Comparison of ENCODE assay signal across 8 mouse cellular contexts in genomic region chr16:50429692-50430514, GRCm38 (mm10). TPM values are rescaled to one million over a fixed set of nuclear protein-coding genes. Genes with fewer than 3 reads are reported as not detected.
DNase-seq lines count a peak whose midpoint lies in the region; ATAC-seq and TF ChIP-seq lines count a peak whose summit lies in the region.

No protein-coding gene starts in this region.

- H3K9me3 ChIP-seq in embryonic facial prominence, embryonic 13.5 days = no peaks in the 10 kb centered on the region
- no peaks in the 10 kb centered on the region for H3K9me3 ChIP-seq in heart, embryonic 14.5 days (ENCODE audit: control insufficient read depth, low read length)
- no peaks in the 10 kb centered on the region for H3K9me3 ChIP-seq in neural tube, embryonic 15.5 days (replicated peaks)

- peak; percentile 19 for DNase-seq in CD4-positive helper T cell, adult 2 months (ENCODE audit: low read depth, low spot score)
- DNase-seq in adrenal gland, postnatal 25 days = peak; percentile 54
- DNase-seq in kidney, postnatal 14 days = peak; percentile 56
- DNase-seq in lung, adult 18-20 months = peak; percentile 31 to 46
- peak; percentile 38 for DNase-seq in thymus, adult 2 months

- no peak for TF ChIP-seq POLR2A in thymus, adult 2 months (IDR thresholded peaks at IDR 0.05; ENCODE audit: control insufficient read depth, extremely low read depth, insufficient read depth, low read length, poor library complexity)

- peak overlapping the region; percentile 60 for H3K27ac ChIP-seq in embryonic facial prominence, embryonic 13.5 days
- H3K27ac ChIP-seq in heart, embryonic 14.5 days (replicated peaks in 1 of 2; ENCODE audit: control insufficient read depth in 1 of 2, insufficient read depth in 1 of 2, low read depth in 2 of 2, low read length in 2 of 2) = peak overlapping the region; percentile 64 to 97
- H3K27ac ChIP-seq in neural tube, embryonic 15.5 days (replicated peaks) = peak overlapping the region; percentile 51
- H3K27ac ChIP-seq in thymus, adult 2 months (ENCODE audit: control insufficient read depth, insufficient read depth, low read length) = no peak overlapping the region

- no peak for TF ChIP-seq CTCF in thymus, adult 2 months (IDR thresholded peaks at IDR 0.05; ENCODE audit: borderline replicate concordance, control insufficient read depth, extremely low read depth, insufficient read depth, low read length, poor library complexity)

- H3K4me3 ChIP-seq in embryonic facial prominence, embryonic 13.5 days = peak overlapping the region; percentile 91
- peak overlapping the region; percentile 91 to 97 for H3K4me3 ChIP-seq in heart, embryonic 14.5 days (ENCODE audit: control insufficient read depth in 1 of 2, insufficient read depth in 1 of 2, low read depth in 1 of 2, low read length in 2 of 2)
- peak overlapping the region; percentile 89 for H3K4me3 ChIP-seq in neural tube, embryonic 15.5 days (replicated peaks)
- H3K4me3 ChIP-seq in thymus, adult 2 months (ENCODE audit: control insufficient read depth, insufficient read depth, low read length) = peak overlapping the region; percentile 59

- under 1% methylated on average over 67 of the region's 69 CpGs for WGBS in embryonic facial prominence, embryonic 13.5 days
- under 1% methylated on average over 67 of the region's 69 CpGs for WGBS in heart, embryonic 14.5 days
- WGBS in neural tube, embryonic 15.5 days = under 1% methylated on average over 60 of the region's 69 CpGs
- 2% methylated on average over 68 of the region's 69 CpGs for WGBS in thymus, adult 2 months

- no peaks in the 10 kb centered on the region for H3K27me3 ChIP-seq in embryonic facial prominence, embryonic 13.5 days
- no peaks in the 10 kb centered on the region for H3K27me3 ChIP-seq in heart, embryonic 14.5 days (ENCODE audit: control insufficient read depth, insufficient read depth, low read length)
- H3K27me3 ChIP-seq in neural tube, embryonic 15.5 days (replicated peaks) = no peaks in the 10 kb centered on the region
- no peaks in the 10 kb centered on the region for H3K27me3 ChIP-seq in thymus, adult 2 months (ENCODE audit: control insufficient read depth, insufficient read depth, low read length)

- no peak; the same call in 1 of the 2 replicates for ATAC-seq in embryonic facial prominence, embryonic 13.5 days (ENCODE audit: insufficient number of reproducible peaks, insufficient read depth, low FRiP score, low TSS enrichment, low read depth)
- ATAC-seq in heart, embryonic 14.5 days (ENCODE audit: insufficient number of reproducible peaks, insufficient read depth, low FRiP score, low read depth) = no peak
- ATAC-seq in neural tube, embryonic 15.5 days (ENCODE audit: low FRiP score) = peak; percentile 7; the same call in 1 of the 2 replicates

- peaks cover 13% of the 10 kb centered on the region; the same call in 1 of the 2 replicates for H3K4me1 ChIP-seq in embryonic facial prominence, embryonic 13.5 days
- peaks cover 0 to 7% of the 10 kb centered on the region in 2 experiments; a peak in 1 of 4 replicates for H3K4me1 ChIP-seq in heart, embryonic 14.5 days (ENCODE audit: control insufficient read depth in 2 of 2, insufficient read depth in 2 of 2, low read length in 2 of 2)
- H3K4me1 ChIP-seq in neural tube, embryonic 15.5 days = peaks cover 14% of the 10 kb centered on the region
- H3K4me1 ChIP-seq in thymus, adult 2 months (replicated peaks; ENCODE audit: control insufficient read depth, insufficient read depth, low read length) = peaks cover 9% of the 10 kb centered on the region

- peak overlapping the region; percentile 95 for H3K9ac ChIP-seq in embryonic facial prominence, embryonic 13.5 days
- peak overlapping the region; percentile 94 for H3K9ac ChIP-seq in heart, embryonic 14.5 days (ENCODE audit: low read length)
- H3K9ac ChIP-seq in neural tube, embryonic 15.5 days (replicated peaks) = peak overlapping the region; percentile 89

- H3K4me2 ChIP-seq in embryonic facial prominence, embryonic 13.5 days = peak overlapping the region; percentile 96
- peak overlapping the region; percentile 96 for H3K4me2 ChIP-seq in heart, embryonic 14.5 days (ENCODE audit: low read length)
- peak overlapping the region; percentile 85 for H3K4me2 ChIP-seq in neural tube, embryonic 15.5 days

- H3K36me3 ChIP-seq in embryonic facial prominence, embryonic 13.5 days = no peaks in the 10 kb centered on the region
- H3K36me3 ChIP-seq in heart, embryonic 14.5 days (ENCODE audit: control insufficient read depth, insufficient read depth, low read length) = peaks cover 9% of the 10 kb centered on the region
- H3K36me3 ChIP-seq in neural tube, embryonic 15.5 days = no peaks in the 10 kb centered on the region
- no peaks in the 10 kb centered on the region for H3K36me3 ChIP-seq in thymus, adult 2 months (ENCODE audit: control insufficient read depth, insufficient read depth, low read length)

RNA-seq across cellular contexts. Expression of gene Bbx, which starts 2.3 kb away (rescaled TPM):
- total RNA-seq in adrenal gland, postnatal 25 days (2021) = 35.0 and 46.2 TPM in 2 replicates
- polyA plus RNA-seq in embryonic facial prominence, embryonic 13.5 days (2015; fragmentation: Nextera tagmentation; extraction: Ambion mirVana) = 55.1 and 57.4 TPM in 2 replicates
- 28.8 and 33.1 TPM in 2 replicates for polyA plus RNA-seq in heart, embryonic 14.5 days (2014; fragmentation: Nextera tagmentation; extraction: Ambion mirVana)
- polyA plus RNA-seq in neural tube, embryonic 15.5 days (2015; fragmentation: Nextera tagmentation; extraction: Ambion mirVana) = 15.4 and 22.3 TPM in 2 replicates
- 7.2 and 8.2 TPM in 2 replicates for polyA plus RNA-seq in thymus, adult 2 months (2012; rRNA removed)
